Mouse (Mus musculus): ENCODE data around the gene Gm43738. TPM values are rescaled to one million over a fixed set of nuclear protein-coding genes. Genes with fewer than 3 reads are reported as not detected.
"Not testable (repeated sequence)": the region's sequence is repeated elsewhere in the genome, so short reads cannot be mapped to it uniquely, and the experiment has no call there.

Gene Gm43738
- total and polyA plus RNA-seq, 3 experiments = not detected

DNA sequence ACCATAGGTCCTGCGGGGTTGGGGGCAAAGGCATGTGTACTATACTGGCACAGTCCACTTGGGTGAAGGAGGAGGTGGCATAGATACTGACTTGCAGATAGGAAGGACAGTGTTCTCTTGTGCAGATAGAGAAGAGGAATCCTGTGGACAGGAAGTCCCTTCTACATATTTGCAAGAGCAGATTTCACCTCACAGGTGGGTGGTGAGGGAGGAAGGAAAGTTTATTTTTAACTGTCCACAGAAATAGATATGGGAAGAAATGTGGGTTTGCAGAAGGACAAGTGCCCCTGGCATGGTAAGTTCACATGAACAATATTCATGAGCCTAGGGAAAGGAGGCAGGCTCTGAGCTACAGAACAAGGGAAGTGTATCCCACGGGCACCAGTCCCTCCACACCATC, 16.8 kb downstream of the Gm43738 start:
- H3K27me3 ChIP-seq (ENCODE audit: control insufficient read depth, insufficient read depth, low read length) = no peaks in the 10 kb centered on the region
- no peaks in the 10 kb centered on the region for H3K79me2 ChIP-seq (replicated peaks; ENCODE audit: control insufficient read depth, insufficient read depth, low read length)
- WGBS = 61% methylated on average over 2 of the region's 2 CpGs
- no peaks in the 10 kb centered on the region for H3K36me3 ChIP-seq (ENCODE audit: control insufficient read depth, insufficient read depth, low read length)
- H3K27ac ChIP-seq = no peak overlapping the region
- H3K4me3 ChIP-seq = no peak overlapping the region
- intact Hi-C loops (cut with DNase I) = no loop called here
- no peak overlapping the region for H3K9ac ChIP-seq (ENCODE audit: low read depth, low read length)
- peaks cover 3% of the 10 kb centered on the region; the same call in 1 of the 2 replicates for H3K4me1 ChIP-seq (ENCODE audit: control insufficient read depth, insufficient read depth, low read length)
- no peak for DNase-seq
- TF ChIP-seq CTCF (IDR thresholded peaks at IDR 0.05) (no peak), EP300 (IDR thresholded peaks at IDR 0.05; ENCODE audit: insufficient read depth, low read depth, low read length) (no peak), POLR2A (IDR thresholded peaks at IDR 0.05; ENCODE audit: insufficient read depth, low read depth, low read length) (no peak)

DNA sequence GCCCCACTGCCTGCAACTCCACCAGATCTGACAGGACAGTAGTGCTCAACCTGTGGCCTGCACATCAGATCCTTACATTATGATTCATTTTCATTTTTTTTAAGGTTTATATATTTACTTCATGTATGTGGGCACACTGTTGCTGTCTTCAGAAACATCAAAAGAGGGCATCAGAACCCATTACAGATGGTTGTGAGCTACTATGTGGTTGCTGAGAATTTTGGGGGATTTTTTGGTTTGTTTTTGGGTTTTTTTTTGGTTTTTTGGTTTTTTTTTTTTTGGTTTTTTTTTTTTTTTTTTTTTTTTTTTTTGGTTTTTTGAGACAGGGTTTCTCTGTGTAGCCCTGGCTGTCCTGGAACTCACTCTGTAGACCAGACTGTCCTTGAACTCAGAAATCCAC, 18.6 kb downstream of the Gm43738 start:
- intact Hi-C loops (cut with DNase I); DNase-seq; H3K4me1 ChIP-seq (ENCODE audit: control insufficient read depth, insufficient read depth, low read length); H3K4me3 ChIP-seq; H3K79me2 ChIP-seq (replicated peaks; ENCODE audit: control insufficient read depth, insufficient read depth, low read length); H3K36me3 ChIP-seq (ENCODE audit: control insufficient read depth, insufficient read depth, low read length); H3K27ac ChIP-seq; H3K27me3 ChIP-seq (ENCODE audit: control insufficient read depth, insufficient read depth, low read length); H3K9ac ChIP-seq (ENCODE audit: low read depth, low read length): not testable (repeated sequence)

DNA sequence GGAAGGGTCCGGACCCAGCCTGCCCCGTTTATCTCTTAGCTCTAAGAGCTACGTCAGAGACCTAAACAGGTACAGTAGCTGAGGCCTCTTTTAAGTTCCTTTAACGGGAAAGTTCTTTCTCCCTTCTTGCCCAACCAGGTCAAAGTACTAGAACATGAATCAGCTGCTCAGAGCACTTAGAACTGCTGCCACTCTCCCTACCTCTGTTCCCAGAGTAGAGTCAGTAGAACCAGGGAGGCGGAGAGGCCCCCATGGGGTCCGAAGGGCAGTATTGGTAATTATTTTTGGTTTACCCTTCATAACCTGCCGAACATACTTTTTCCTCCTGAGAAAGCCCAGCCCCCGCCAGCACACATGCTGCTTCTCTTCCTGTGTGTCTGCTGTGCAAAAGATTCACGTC, 23.5 kb downstream of the Gm43738 start:
- no peak overlapping the region for H3K9ac ChIP-seq (ENCODE audit: low read depth, low read length)
- intact Hi-C loops (cut with DNase I) = no loop called here
- 86% methylated on average over 9 of the region's 9 CpGs for WGBS
- H3K79me2 ChIP-seq (replicated peaks; ENCODE audit: control insufficient read depth, insufficient read depth, low read length) = no peaks in the 10 kb centered on the region
- no peaks in the 10 kb centered on the region for H3K36me3 ChIP-seq (ENCODE audit: control insufficient read depth, insufficient read depth, low read length)
- TF ChIP-seq EP300 (IDR thresholded peaks at IDR 0.05; ENCODE audit: insufficient read depth, low read depth, low read length) = no peak
- no peaks in the 10 kb centered on the region for H3K27me3 ChIP-seq (ENCODE audit: control insufficient read depth, insufficient read depth, low read length)
- no peaks in the 10 kb centered on the region for H3K4me1 ChIP-seq (ENCODE audit: control insufficient read depth, insufficient read depth, low read length)
- DNase-seq = no peak
- H3K4me3 ChIP-seq = no peak overlapping the region
- no peak overlapping the region for H3K27ac ChIP-seq

DNA sequence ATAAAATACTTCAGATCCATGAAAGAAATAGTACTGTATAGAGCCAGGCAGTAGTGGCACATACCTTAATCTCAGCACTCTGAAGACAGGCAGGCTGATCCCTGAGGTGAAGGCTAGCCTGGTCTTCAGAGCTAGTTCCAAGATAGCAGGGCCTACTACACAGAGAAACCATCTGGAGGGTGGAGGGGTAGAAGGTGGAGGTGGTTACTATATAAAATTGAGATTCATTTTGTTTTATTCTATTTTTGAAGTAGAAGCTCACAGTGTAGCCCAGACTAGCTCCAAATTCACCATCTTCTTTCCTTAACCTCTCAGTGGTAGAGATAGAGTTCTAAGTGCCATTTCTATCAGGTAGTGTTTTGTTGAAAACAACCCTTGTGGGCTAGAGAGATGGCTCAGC, 33.6 kb downstream of the Gm43738 start:
- H3K79me2 ChIP-seq (replicated peaks; ENCODE audit: control insufficient read depth, insufficient read depth, low read length) = no peaks in the 10 kb centered on the region
- DNase-seq = no peak
- intact Hi-C loops (cut with DNase I) = no loop called here
- TF ChIP-seq CTCF (IDR thresholded peaks at IDR 0.05) (no peak), POLR2A (IDR thresholded peaks at IDR 0.05; ENCODE audit: insufficient read depth, low read depth, low read length) (no peak), EP300 (IDR thresholded peaks at IDR 0.05; ENCODE audit: insufficient read depth, low read depth, low read length) (no peak)
- 0 out of 2 replicates have a peak, but pooled peaks cover 2% of the 10 kb centered on the region for H3K36me3 ChIP-seq (ENCODE audit: control insufficient read depth, insufficient read depth, low read length)
- no peak overlapping the region for H3K4me3 ChIP-seq
- no peaks in the 10 kb centered on the region for H3K4me1 ChIP-seq (ENCODE audit: control insufficient read depth, insufficient read depth, low read length)
- H3K9ac ChIP-seq (ENCODE audit: low read depth, low read length) = no peak overlapping the region
- no peaks in the 10 kb centered on the region for H3K27me3 ChIP-seq (ENCODE audit: control insufficient read depth, insufficient read depth, low read length)
- no peak overlapping the region for H3K27ac ChIP-seq

DNA sequence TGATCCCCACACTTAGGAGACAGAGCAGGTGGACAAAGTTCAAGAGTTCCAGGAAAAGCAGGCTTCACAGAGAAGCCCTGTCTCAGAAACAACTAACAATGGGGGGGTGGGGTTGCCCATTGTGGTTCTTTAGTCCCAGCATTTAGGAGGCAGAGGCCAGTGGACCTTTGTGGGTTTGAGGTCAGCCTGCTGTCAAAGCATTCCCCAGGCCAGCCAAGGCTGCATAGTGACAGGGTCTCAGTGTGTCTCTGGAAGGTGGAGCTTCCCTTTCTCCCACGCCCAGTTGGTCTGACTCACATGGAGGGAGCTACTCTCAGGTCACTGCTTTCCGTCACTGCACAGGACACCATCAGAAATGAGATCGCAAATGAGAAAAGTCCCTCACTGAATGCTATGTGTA, 39.2 kb downstream of the Gm43738 start:
- 83% methylated on average over 3 of the region's 3 CpGs for WGBS
- TF ChIP-seq CTCF (IDR thresholded peaks at IDR 0.05) (no peak), EP300 (IDR thresholded peaks at IDR 0.05; ENCODE audit: insufficient read depth, low read depth, low read length) (no peak), POLR2A (IDR thresholded peaks at IDR 0.05; ENCODE audit: insufficient read depth, low read depth, low read length) (no peak)
- H3K4me3 ChIP-seq = no peak overlapping the region
- no peak for DNase-seq
- no peaks in the 10 kb centered on the region for H3K36me3 ChIP-seq (ENCODE audit: control insufficient read depth, insufficient read depth, low read length)
- H3K79me2 ChIP-seq (replicated peaks; ENCODE audit: control insufficient read depth, insufficient read depth, low read length) = no peaks in the 10 kb centered on the region
- no peak overlapping the region for H3K27ac ChIP-seq
- intact Hi-C loops (cut with DNase I) = no loop called here
- no peaks in the 10 kb centered on the region for H3K4me1 ChIP-seq (ENCODE audit: control insufficient read depth, insufficient read depth, low read length)
- H3K9ac ChIP-seq (ENCODE audit: low read depth, low read length) = no peak overlapping the region
- H3K27me3 ChIP-seq (ENCODE audit: control insufficient read depth, insufficient read depth, low read length) = no peaks in the 10 kb centered on the region

DNA sequence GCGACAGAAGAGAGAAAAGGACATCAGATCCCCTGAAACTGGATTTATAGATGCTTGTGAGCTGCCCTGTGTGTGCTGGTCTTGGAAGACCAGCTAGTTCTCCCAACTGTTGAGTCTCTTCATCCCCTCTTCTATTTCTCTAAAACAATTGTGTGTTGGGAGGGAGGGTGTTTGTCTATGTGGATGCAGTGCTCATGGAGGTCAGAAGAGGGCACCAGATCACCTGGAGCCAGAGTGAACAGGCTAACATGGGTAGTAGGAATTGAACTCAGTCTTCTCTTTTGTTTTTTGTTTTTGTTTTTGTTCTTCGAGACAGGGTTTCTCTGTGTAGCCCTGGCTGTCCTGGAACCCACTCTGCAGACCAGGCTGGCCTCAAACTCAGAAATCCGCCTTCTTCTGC, 42.1 kb downstream of the Gm43738 start:
- 92% methylated on average over 3 of the region's 3 CpGs for WGBS
- Histone ChIP-seq H3K4me3 (no peak overlapping the region), H3K36me3 (ENCODE audit: control insufficient read depth, insufficient read depth, low read length) (no peaks in the 10 kb centered on the region), H3K27ac (no peak overlapping the region), H3K27me3 (ENCODE audit: control insufficient read depth, insufficient read depth, low read length) (no peaks in the 10 kb centered on the region), H3K9ac (ENCODE audit: low read depth, low read length) (no peak overlapping the region), H3K4me1 (ENCODE audit: control insufficient read depth, insufficient read depth, low read length) (no peaks in the 10 kb centered on the region), H3K79me2 (replicated peaks; ENCODE audit: control insufficient read depth, insufficient read depth, low read length) (no peaks in the 10 kb centered on the region)
- DNase-seq = peak in 1 of 2 experiments; percentile 32
- intact Hi-C loops (cut with DNase I) = no loop called here
- no peak for TF ChIP-seq EP300 (IDR thresholded peaks at IDR 0.05; ENCODE audit: insufficient read depth, low read depth, low read length)
- no peak for TF ChIP-seq POLR2A (IDR thresholded peaks at IDR 0.05; ENCODE audit: insufficient read depth, low read depth, low read length)
- peak; percentile 74 for TF ChIP-seq CTCF (IDR thresholded peaks at IDR 0.05)

DNA sequence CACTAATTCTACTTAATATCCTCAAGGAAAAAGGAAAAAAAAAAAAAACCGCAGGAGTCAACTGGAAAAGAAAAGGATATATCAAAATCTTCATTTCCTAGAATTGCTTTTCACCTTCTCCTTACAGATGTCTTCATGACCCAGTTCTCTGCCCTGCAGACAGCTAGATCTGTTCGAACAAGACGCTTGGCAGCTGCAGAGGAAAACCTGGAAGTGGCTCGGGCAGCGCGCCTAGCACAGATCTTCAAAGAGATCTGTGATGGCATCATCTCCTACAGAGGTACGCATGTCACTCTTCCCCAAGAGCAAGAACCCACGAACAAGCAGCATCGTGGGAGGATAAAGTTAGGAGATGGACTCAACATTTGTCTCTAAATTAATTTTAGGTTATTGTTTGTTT, 42.5 kb downstream of the Gm43738 start:
- no peaks in the 10 kb centered on the region for H3K4me1 ChIP-seq (ENCODE audit: control insufficient read depth, insufficient read depth, low read length)
- TF ChIP-seq EP300 (IDR thresholded peaks at IDR 0.05; ENCODE audit: insufficient read depth, low read depth, low read length) = no peak
- TF ChIP-seq POLR2A (IDR thresholded peaks at IDR 0.05; ENCODE audit: insufficient read depth, low read depth, low read length) = no peak
- TF ChIP-seq CTCF (IDR thresholded peaks at IDR 0.05) = no peak
- intact Hi-C loops (cut with DNase I) = no loop called here
- peaks cover 1% of the 10 kb centered on the region for H3K36me3 ChIP-seq (ENCODE audit: control insufficient read depth, insufficient read depth, low read length)
- no peaks in the 10 kb centered on the region for H3K79me2 ChIP-seq (replicated peaks; ENCODE audit: control insufficient read depth, insufficient read depth, low read length)
- 90% methylated on average over 9 of the region's 9 CpGs for WGBS
- no peak overlapping the region for H3K27ac ChIP-seq
- H3K27me3 ChIP-seq (ENCODE audit: control insufficient read depth, insufficient read depth, low read length) = no peaks in the 10 kb centered on the region
- H3K4me3 ChIP-seq = no peak overlapping the region
- H3K9ac ChIP-seq (ENCODE audit: low read depth, low read length) = no peak overlapping the region
- no peak for DNase-seq
